Mouse (Mus musculus) limb, embryonic 10.5 days (tissue): ENCODE results near the gene Rrp36. TPM values are rescaled to one million over a fixed set of nuclear protein-coding genes. Genes with fewer than 3 reads are reported as not detected.

Source experiments
- DNase-seq: peaks from one replicate; pipeline ENCODE4 v3.0.0-alpha.2; 2017; ENCODE audit warnings: low spot score
- H3K27ac ChIP-seq: fragments of 300-500 bp; sonication (generic); 2 replicates; pipeline ENCODE4 v1.5.1; 2016; ENCODE audit warnings: mild to moderate bottlenecking
- H3K27me3 ChIP-seq: fragments of 300-500 bp; sonication (generic); 2 replicates; pipeline ENCODE4 v1.6.1; 2016; ENCODE audit warnings: low read depth, mild to moderate bottlenecking; ENCODE audit not compliant: poor library complexity, severe bottlenecking
- H3K36me3 ChIP-seq: fragments of 300-500 bp; sonication (generic); 2 replicates; pipeline ENCODE4 v1.6.1; 2016; ENCODE audit warnings: mild to moderate bottlenecking, moderate library complexity
- H3K4me1 ChIP-seq: fragments of 300-500 bp; sonication (generic); 2 replicates; pipeline ENCODE4 v1.6.1; 2016
- H3K4me3 ChIP-seq: fragments of 300-500 bp; sonication (generic); 2 replicates; pipeline ENCODE4 v1.5.1; 2016; ENCODE audit warnings: mild to moderate bottlenecking, moderate library complexity
- H3K9me3 ChIP-seq: fragments of 300-500 bp; sonication (generic); replicated peaks from 2 replicates; pipeline ENCODE4 v1.6.1; 2016; ENCODE audit warnings: mild to moderate bottlenecking
- WGBS: fragments of 180-500 bp; shearing (Covaris S2); methylation state at CpG from one replicate; pipeline ENCODE4 v1.1.7; 2016; 5-methylcytosine and 5-hydroxymethylcytosine counted together
- polyA plus RNA-seq: library from polyadenylated mRNA; unstranded; fragments of >200 nt; fragmentation: Nextera tagmentation; extraction: Ambion mirVana; gene quantifications from 2 replicates; pipeline ENCODE4 v1.2.1, GENCODE M21; 2016

Gene Rrp36
- 70.8 and 72.5 TPM in 2 replicates for polyA plus RNA-seq

GRCm38 (mm10) chr17:46673850-46674529 lies at the start of gene Rrp36:
Gene Rrp36, minus strand, starts transcription at chr17:46674352.
- Histone ChIP-seq H3K36me3 (peaks cover 82% of the 10 kb centered on the region), H3K27me3 (no peaks in the 10 kb centered on the region), H3K27ac (peak within 1 kb of the TSS; percentile 87), H3K4me3 (peak within 1 kb of the TSS; percentile 91), H3K4me1 (peaks cover 40% of the 10 kb centered on the region), H3K9me3 (no peaks in the 10 kb centered on the region)
- 2% methylated on average over 43 of the region's 43 CpGs for WGBS
- DNase-seq, result peak; percentile 92

DNA sequence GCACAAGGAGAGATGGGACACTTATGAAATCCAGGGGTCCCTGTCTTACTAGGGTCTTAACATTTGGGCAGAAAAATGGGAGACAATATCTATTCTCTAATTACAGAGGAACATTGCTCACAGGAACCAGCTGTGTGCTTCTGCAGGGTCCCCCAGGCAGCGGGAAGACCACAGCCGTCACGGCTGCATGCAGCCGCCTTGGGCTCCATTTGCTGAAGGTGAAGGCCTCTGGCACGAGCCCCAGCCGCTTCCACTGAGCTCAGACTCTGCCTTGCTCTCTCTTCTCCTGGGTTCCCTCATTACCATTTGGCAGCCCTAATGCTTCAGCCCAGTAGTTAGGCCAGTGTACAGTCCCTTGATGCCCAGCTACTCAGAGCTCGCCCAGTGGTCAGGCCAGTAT lies 46.9 kb upstream of the Rrp36 start:
- peaks cover 76% of the 10 kb centered on the region for H3K36me3 ChIP-seq
- H3K27me3 ChIP-seq, result no peaks in the 10 kb centered on the region
- no peaks in the 10 kb centered on the region for H3K9me3 ChIP-seq
- peaks cover 3% of the 10 kb centered on the region; the same call in 1 of the 2 replicates for H3K4me1 ChIP-seq
- WGBS, result 88% methylated on average over 7 of the region's 7 CpGs
- H3K4me3 ChIP-seq, result no peak overlapping the region
- DNase-seq, result no peak
- no peak overlapping the region for H3K27ac ChIP-seq

DNA sequence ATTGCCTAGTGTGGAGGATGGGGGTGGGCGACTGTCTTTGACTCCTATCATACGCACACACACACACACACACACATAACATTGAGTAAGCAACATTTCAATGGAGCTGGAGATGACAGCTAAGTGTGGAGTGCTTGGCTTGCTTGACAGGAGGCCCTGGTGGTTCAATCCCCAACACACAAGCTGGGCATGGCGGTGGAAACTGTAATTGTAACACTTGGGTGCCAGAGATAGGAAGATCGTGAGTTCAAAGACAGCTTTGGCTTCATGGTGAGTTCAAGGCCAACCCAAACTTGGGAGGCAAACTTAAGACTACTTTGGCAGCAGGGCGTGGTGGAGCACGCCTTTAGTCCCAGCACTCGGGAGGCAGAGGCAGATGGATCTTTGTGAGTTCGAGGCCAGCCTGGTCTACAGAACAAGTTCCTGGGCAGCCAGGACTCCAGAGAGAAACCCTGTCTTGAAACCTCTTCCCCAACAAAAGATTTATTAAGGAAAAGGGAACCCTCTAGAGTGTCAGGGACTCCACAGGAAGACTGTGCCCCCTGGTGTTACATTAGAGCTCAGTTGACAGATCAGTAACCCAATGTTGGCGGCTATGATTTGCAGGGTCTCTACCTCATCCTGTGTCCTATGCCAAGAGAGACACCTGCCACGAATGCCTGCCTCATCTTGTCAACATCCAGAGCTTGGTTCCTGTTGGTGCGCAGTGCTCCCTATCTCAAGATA lies 40.8 kb upstream of the Rrp36 start:
- H3K36me3 ChIP-seq, result peaks cover 53% of the 10 kb centered on the region
- H3K4me3 ChIP-seq, result no peak overlapping the region
- H3K4me1 ChIP-seq, result peaks cover 26% of the 10 kb centered on the region
- WGBS, result 94% methylated on average over 11 of the region's 11 CpGs
- DNase-seq, result no peak
- H3K9me3 ChIP-seq, result no peaks in the 10 kb centered on the region
- no peak overlapping the region for H3K27ac ChIP-seq
- no peaks in the 10 kb centered on the region for H3K27me3 ChIP-seq

DNA sequence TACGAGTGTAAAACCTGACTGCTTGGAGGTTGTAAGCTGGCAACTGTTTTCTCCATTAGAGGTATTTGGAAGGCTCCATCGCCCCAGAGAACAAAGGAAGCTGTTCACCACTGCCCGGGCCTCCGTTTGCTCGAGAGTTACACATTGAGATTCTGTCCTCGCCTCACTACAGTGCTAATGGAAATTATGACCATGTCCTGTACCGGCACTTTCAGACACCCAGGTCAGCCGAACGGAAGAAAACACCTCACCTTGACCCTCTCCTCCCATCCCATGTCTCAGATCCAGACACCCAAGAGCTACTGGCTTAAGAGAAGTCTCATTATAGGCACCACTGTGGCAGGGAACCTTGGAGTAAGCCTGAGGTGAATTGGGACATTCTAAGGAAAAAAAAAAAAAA lies 39.7 kb upstream of the Rrp36 start:
- Histone ChIP-seq H3K36me3 (peaks cover 52% of the 10 kb centered on the region), H3K27ac (no peak overlapping the region), H3K4me1 (peaks cover 26% of the 10 kb centered on the region), H3K4me3 (peak overlapping the region; percentile 94; the same call in 1 of the 2 replicates), H3K27me3 (no peaks in the 10 kb centered on the region), H3K9me3 (no peaks in the 10 kb centered on the region)
- 93% methylated on average over 9 of the region's 9 CpGs for WGBS
- DNase-seq, result no peak

- H3K4me3 ChIP-seq, result peak overlapping the region; percentile 94
- no peaks in the 10 kb centered on the region for H3K9me3 ChIP-seq
- H3K36me3 ChIP-seq, result peaks cover 47% of the 10 kb centered on the region
- no peak overlapping the region for H3K27ac ChIP-seq
- WGBS, result 79% methylated on average over 7 of the region's 7 CpGs
- H3K27me3 ChIP-seq, result no peaks in the 10 kb centered on the region
- peaks cover 26% of the 10 kb centered on the region for H3K4me1 ChIP-seq
- no peak for DNase-seq
Measured at GRCm38 (mm10) chr17:46712442-46712841, 38.3 kb upstream of the Rrp36 start.

GRCm38 (mm10) chr17:46711612-46712271 lies 37.6 kb upstream of the Rrp36 start:
- peak; percentile 43 for DNase-seq

GRCm38 (mm10) chr17:46710959-46711597 lies 36.9 kb upstream of the Rrp36 start, which contains the start of gene Pex6:
Gene Pex6, plus strand, starts transcription at chr17:46711463.
- Histone ChIP-seq H3K4me1 (peaks cover 26% of the 10 kb centered on the region), H3K36me3 (peaks cover 33% of the 10 kb centered on the region), H3K4me3 (peak within 1 kb of the TSS; percentile 94), H3K9me3 (no peaks in the 10 kb centered on the region), H3K27me3 (no peaks in the 10 kb centered on the region), H3K27ac (peak within 1 kb of the TSS; percentile 88)
- DNase-seq, result peak; percentile 97
- 8% methylated on average over 36 of the region's 36 CpGs for WGBS

More at GRCm38 (mm10) chr17:46711612-46712271, 37.6 kb upstream of the Rrp36 start:
- Histone ChIP-seq H3K27me3 (no peaks in the 10 kb centered on the region), H3K9me3 (no peaks in the 10 kb centered on the region), H3K4me3 (peak overlapping the region; percentile 94), H3K36me3 (peaks cover 40% of the 10 kb centered on the region), H3K27ac (peak overlapping the region; percentile 88), H3K4me1 (peaks cover 26% of the 10 kb centered on the region)
- WGBS, result under 1% methylated on average over 76 of the region's 76 CpGs

- no peaks in the 10 kb centered on the region for H3K9me3 ChIP-seq
- H3K36me3 ChIP-seq, result peaks cover 8% of the 10 kb centered on the region
- no peak overlapping the region for H3K4me3 ChIP-seq
- no peaks in the 10 kb centered on the region for H3K27me3 ChIP-seq
- WGBS, result 94% methylated on average over 14 of the region's 14 CpGs
- no peak overlapping the region for H3K27ac ChIP-seq
- peaks cover 43% of the 10 kb centered on the region for H3K4me1 ChIP-seq
- no peak for DNase-seq
Measured at GRCm38 (mm10) chr17:46706375-46707089, 32.4 kb upstream of the Rrp36 start.

DNA sequence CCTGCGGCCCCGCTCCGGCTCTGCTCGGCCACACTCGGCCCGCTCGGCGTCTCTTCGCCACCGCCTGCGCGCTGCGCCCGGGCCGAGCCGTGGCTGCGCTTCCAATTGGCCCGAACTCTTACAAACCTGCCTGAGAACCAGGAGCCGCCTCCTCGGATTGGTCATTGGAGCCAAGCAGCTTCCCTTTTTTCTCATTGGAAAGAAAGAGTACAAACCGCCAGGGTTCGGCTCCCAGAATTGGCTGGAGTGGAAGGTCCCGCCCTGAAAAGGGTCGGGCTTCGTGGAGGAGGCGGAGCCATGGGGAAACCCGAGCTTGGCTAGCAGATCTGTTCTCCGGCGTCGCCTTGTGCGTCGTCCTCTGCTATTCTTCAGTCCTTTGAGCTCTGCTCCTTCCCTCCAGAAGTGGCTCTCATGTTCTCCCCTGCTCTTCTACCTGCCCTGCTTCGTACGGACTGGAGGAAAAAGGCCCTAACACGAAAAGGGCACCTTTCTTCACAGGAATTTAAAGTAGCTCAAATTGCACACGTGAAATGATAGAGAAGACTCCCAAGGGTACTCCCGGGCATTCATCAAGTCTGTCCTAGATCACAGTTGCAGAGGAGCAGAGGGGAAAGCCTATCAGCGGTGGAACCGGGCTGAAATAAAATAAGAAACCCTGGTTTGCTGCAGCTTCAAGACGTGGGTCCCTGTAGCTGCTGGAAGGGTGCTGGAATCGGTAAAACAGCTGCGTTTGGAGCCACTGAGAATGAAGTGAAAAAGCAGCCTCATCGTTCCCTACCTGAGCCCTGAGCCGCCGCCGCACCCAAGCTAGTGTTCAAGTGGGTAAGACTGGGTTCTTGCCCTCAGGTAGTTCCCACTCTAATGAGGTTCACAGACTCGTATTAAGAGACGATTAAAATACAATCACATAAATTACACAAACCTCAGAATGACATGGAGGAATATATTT lies 31.0 kb upstream of the Rrp36 start, which contains the start of gene Ppp2r5d:
TSS of gene Ppp2r5d (minus strand) at position 225 of the 949 bp plus-strand sequence.
- Histone ChIP-seq H3K4me3 (peak within 1 kb of the TSS; percentile 95), H3K4me1 (peaks cover 39% of the 10 kb centered on the region), H3K36me3 (peaks cover 22% of the 10 kb centered on the region), H3K27me3 (no peaks in the 10 kb centered on the region), H3K27ac (peak within 1 kb of the TSS; percentile 94), H3K9me3 (no peaks in the 10 kb centered on the region)
- peak; percentile 90 for DNase-seq
- WGBS, result 2% methylated on average over 48 of the region's 48 CpGs

- Histone ChIP-seq H3K4me3 (peak overlapping the region; percentile 95), H3K4me1 (peaks cover 39% of the 10 kb centered on the region), H3K27me3 (no peaks in the 10 kb centered on the region), H3K9me3 (no peaks in the 10 kb centered on the region), H3K36me3 (peaks cover 31% of the 10 kb centered on the region), H3K27ac (peak overlapping the region; percentile 94)
- WGBS, result 6% methylated on average over 41 of the region's 41 CpGs
- DNase-seq, result no peak
Measured at GRCm38 (mm10) chr17:46703971-46704886, 30.1 kb upstream of the Rrp36 start.
